Mouse (Mus musculus) liver, embryonic 14.5 days (tissue): Measurements from ENCODE around the gene Fblim1. TPM values are rescaled to one million over a fixed set of nuclear protein-coding genes. Genes with fewer than 3 reads are reported as not detected.
A peak's percentile ranks its signal among the peaks of the same experiment; 100 is the strongest.

ENCODE experiments used
- ATAC-seq: fragments of 200-750 bp; cut with Nextera tagmentation; 2 replicates; pipeline ENCODE4 v1.8.0; 2017; ENCODE audit warnings: moderate number of reproducible peaks, mild to moderate bottlenecking, moderate library complexity; ENCODE audit not compliant: insufficient read depth
- DNase-seq, 3 experiments: peaks; one replicate each; pipeline ENCODE4 v3.0.0-alpha.2; 2012 to 2013; ENCODE audit warnings: low read depth in 3 of 3, low spot score in 3 of 3
- H3K27ac ChIP-seq: fragments of 300-500 bp; sonication (generic); 2 replicates; pipeline ENCODE4 v1.5.1; 2014; ENCODE audit warnings: moderate library complexity, mild to moderate bottlenecking, control low read depth, inconsistent platforms
- H3K27me3 ChIP-seq: fragments of 300-500 bp; sonication (generic); 2 replicates; pipeline ENCODE4 v1.6.1; 2014; ENCODE audit warnings: mild to moderate bottlenecking, low read length, moderate library complexity; ENCODE audit not compliant: control insufficient read depth, insufficient read depth
- H3K36me3 ChIP-seq: fragments of 300-500 bp; sonication (generic); replicated peaks from 2 replicates; pipeline ENCODE4 v1.6.1; 2014; ENCODE audit warnings: low read depth; ENCODE audit not compliant: control insufficient read depth, insufficient read depth
- H3K4me1 ChIP-seq, 2 experiments: fragments of 200-500 bp in 1 of 2; fragments of 300-500 bp in 1 of 2; sonication (generic) in 1 of 2; replicated peaks; 2 replicates each; pipeline ENCODE4 v1.6.1; 2012 to 2014; ENCODE audit warnings: antibody characterized with exemption in 1 of 2, inconsistent platforms in 1 of 2, low read length in 1 of 2; ENCODE audit not compliant: control insufficient read depth in 2 of 2, insufficient read depth in 2 of 2
- H3K4me2 ChIP-seq: fragments of 300-500 bp; sonication (generic); 2 replicates; pipeline ENCODE4 v1.6.1; 2014; ENCODE audit warnings: low read depth, mild to moderate bottlenecking, control low read depth, moderate library complexity
- H3K4me3 ChIP-seq, 2 experiments: fragments of 200-500 bp in 1 of 2; fragments of 300-500 bp in 1 of 2; sonication (generic) in 1 of 2; 2 replicates each; pipeline ENCODE4 v1.5.1; 2012 to 2014; ENCODE audit warnings: low read depth in 2 of 2, low read length in 2 of 2, mild to moderate bottlenecking in 2 of 2, control low read depth in 1 of 2, inconsistent platforms in 1 of 2, moderate library complexity in 1 of 2; ENCODE audit not compliant: insufficient read depth in 1 of 2
- H3K9ac ChIP-seq: fragments of 300-500 bp; sonication (generic); replicated peaks from 2 replicates; pipeline ENCODE4 v1.6.1; 2014; ENCODE audit warnings: mild to moderate bottlenecking, control low read depth, moderate library complexity
- H3K9me3 ChIP-seq: fragments of 300-500 bp; sonication (generic); 2 replicates; pipeline ENCODE4 v1.6.1; 2016; ENCODE audit warnings: low read length, mixed read lengths; ENCODE audit not compliant: control insufficient read depth
- CTCF ChIP-seq: IDR thresholded peaks from 2 replicates; pipeline ENCODE4 v1.5.1; 2016; ENCODE audit warnings: antibody characterized with exemption, low read depth, control low read depth
- EP300 ChIP-seq: IDR thresholded peaks from 2 replicates; pipeline ENCODE4 v1.6.1; 2016; ENCODE audit warnings: antibody characterized with exemption, low read depth
- WGBS: fragments of 180-500 bp; shearing (Covaris S2); extraction: QIAGEN DNeasy Blood & Tissue Kit; methylation state at CpG from one replicate; pipeline ENCODE4 v1.1.7; 2014; ENCODE audit not compliant: insufficient replicate concordance; 5-methylcytosine and 5-hydroxymethylcytosine counted together
- polyA plus RNA-seq, 2 experiments: library from polyadenylated mRNA; depleted of rRNA in 1 of 2; stranded (reverse) in 1 of 2; unstranded in 1 of 2; fragments of >200 nt; fragmentation: Nextera tagmentation in 1 of 2; extraction: Ambion mirVana in 1 of 2; gene quantifications; 2 replicates each; pipeline versions ENCODE4 v1.2.1 to v1.2.3; 2012 to 2014

Gene Fblim1
- polyA plus RNA-seq, 2 experiments: 0.77 to 1.1 TPM

DNA sequence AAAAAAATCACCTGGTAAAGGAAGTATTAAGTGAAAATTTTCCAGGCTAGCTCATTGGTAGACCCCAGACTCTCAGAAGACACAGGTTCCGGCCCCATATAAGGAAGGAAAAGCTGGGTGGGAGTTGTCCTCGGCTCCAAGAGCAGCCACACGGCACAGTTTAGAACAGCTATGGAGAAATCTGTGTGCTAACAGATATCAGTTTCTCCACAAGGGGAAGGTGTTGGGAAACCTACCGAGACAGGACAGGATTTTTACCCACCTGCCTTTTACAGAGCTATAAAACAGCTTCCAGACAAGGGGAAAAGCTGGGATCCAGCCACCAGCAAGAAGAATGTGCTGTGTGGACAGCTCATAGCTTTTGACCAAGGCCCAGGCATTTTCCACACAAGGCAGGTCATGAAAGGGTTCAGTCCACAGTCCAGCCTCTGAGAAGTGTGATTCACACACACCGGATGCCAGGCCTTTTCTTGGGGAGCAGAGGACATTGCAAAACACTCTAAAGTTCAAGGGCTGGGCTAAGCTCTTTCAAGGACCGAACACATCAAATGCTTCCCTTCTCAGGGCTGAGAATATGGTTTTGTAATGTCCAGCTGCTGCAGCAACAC lies 32.4 kb downstream of the Fblim1 start:
- no peaks in the 10 kb centered on the region for H3K36me3 ChIP-seq
- H3K4me3 ChIP-seq: no peak overlapping the region
- no peaks in the 10 kb centered on the region for H3K27me3 ChIP-seq
- no peak overlapping the region for H3K9ac ChIP-seq
- no peak for TF ChIP-seq EP300
- TF ChIP-seq CTCF: no peak
- H3K4me1 ChIP-seq: peaks cover 0 to 4% of the 10 kb centered on the region in 2 experiments; a peak in 3 of 4 replicates
- DNase-seq (peak in 1 of 3 experiments; percentile 40), ATAC-seq (no peak)
- no peak overlapping the region for H3K4me2 ChIP-seq
- no peaks in the 10 kb centered on the region for H3K9me3 ChIP-seq
- 37% methylated on average over 6 of the region's 6 CpGs for WGBS
- no peak overlapping the region for H3K27ac ChIP-seq

GRCm38 (mm10) chr4:141572668-141573358 lies 33.1 kb downstream of the Fblim1 start:
- Histone ChIP-seq H3K4me2 (no peak overlapping the region), H3K27me3 (no peaks in the 10 kb centered on the region), H3K27ac (no peak overlapping the region), H3K9ac (no peak overlapping the region), H3K4me1 (peaks cover 0 to 4% of the 10 kb centered on the region in 2 experiments; a peak in 3 of 4 replicates), H3K9me3 (no peaks in the 10 kb centered on the region), H3K4me3 (no peak overlapping the region), H3K36me3 (no peaks in the 10 kb centered on the region)
- 48% methylated on average over 7 of the region's 7 CpGs for WGBS
- DNase-seq: no peak
- ATAC-seq: no peak
- TF ChIP-seq EP300: no peak

DNA sequence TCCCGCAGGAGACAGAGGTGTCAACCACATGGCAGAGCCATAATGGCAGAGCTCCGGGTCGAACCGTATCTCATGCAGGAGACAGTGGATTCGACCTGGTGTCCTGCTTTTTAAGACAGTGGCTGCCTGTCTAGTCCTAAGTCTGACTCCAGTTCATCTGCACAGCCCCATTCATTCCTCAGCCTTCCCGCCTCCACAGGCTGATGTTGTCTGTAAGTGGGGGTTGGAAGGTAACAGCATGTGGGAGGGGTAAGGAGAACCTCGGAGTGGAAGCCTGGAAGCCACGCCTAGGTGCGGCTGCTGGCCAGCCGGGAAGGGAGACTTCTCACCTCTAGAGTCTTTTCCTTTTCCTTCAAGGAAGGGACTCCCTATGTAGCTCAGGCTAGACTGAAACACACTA lies 34.0 kb downstream of the Fblim1 start:
- no peak overlapping the region for H3K9ac ChIP-seq
- H3K4me2 ChIP-seq: no peak overlapping the region
- 64% methylated on average over 10 of the region's 10 CpGs for WGBS
- H3K36me3 ChIP-seq: no peaks in the 10 kb centered on the region
- no peak for ATAC-seq
- no peaks in the 10 kb centered on the region for H3K27me3 ChIP-seq
- H3K4me3 ChIP-seq: no peak overlapping the region
- no peak for DNase-seq
- H3K4me1 ChIP-seq: peaks cover 0 to 4% of the 10 kb centered on the region in 2 experiments; a peak in 3 of 4 replicates
- no peak overlapping the region for H3K27ac ChIP-seq
- H3K9me3 ChIP-seq: no peaks in the 10 kb centered on the region
- TF ChIP-seq CTCF: no peak
- no peak for TF ChIP-seq EP300

GRCm38 (mm10) chr4:141571337-141571739 lies 34.6 kb downstream of the Fblim1 start:
- no peak for TF ChIP-seq EP300
- no peak for TF ChIP-seq CTCF
- ATAC-seq (no peak), DNase-seq (no peak)
- no peaks in the 10 kb centered on the region for H3K9me3 ChIP-seq
- no peak overlapping the region for H3K9ac ChIP-seq
- peaks cover 0 to 4% of the 10 kb centered on the region in 2 experiments; a peak in 3 of 4 replicates for H3K4me1 ChIP-seq
- no peak overlapping the region for H3K4me3 ChIP-seq
- H3K27ac ChIP-seq: no peak overlapping the region
- no peak overlapping the region for H3K4me2 ChIP-seq
- WGBS: 31% methylated on average over 6 of the region's 6 CpGs
- H3K27me3 ChIP-seq: no peaks in the 10 kb centered on the region
- H3K36me3 ChIP-seq: no peaks in the 10 kb centered on the region

GRCm38 (mm10) chr4:141570821-141571220 lies 35.1 kb downstream of the Fblim1 start:
- Histone ChIP-seq H3K9ac (no peak overlapping the region), H3K4me3 (no peak overlapping the region), H3K27ac (no peak overlapping the region), H3K27me3 (no peaks in the 10 kb centered on the region), H3K9me3 (no peaks in the 10 kb centered on the region), H3K4me1 (peaks cover 0 to 4% of the 10 kb centered on the region in 2 experiments; a peak in 3 of 4 replicates), H3K4me2 (no peak overlapping the region), H3K36me3 (no peaks in the 10 kb centered on the region)
- TF ChIP-seq EP300: no peak
- TF ChIP-seq CTCF: no peak
- WGBS: 42% methylated on average over 1 of the region's 1 CpGs
- DNase-seq (no peak), ATAC-seq (no peak)
